Mouse (Mus musculus) liver, embryonic 14.5 days (tissue): ENCODE data around the gene Itpa. TPM values are rescaled to one million over a fixed set of nuclear protein-coding genes. Genes with fewer than 3 reads are reported as not detected.

Experiments
- ATAC-seq: fragments of 200-750 bp; cut with Nextera tagmentation; 2 replicates; pipeline ENCODE4 v1.8.0; 2017; ENCODE audit warnings: moderate number of reproducible peaks, mild to moderate bottlenecking, moderate library complexity; ENCODE audit not compliant: insufficient read depth
- DNase-seq, 3 experiments: peaks; one replicate each; pipeline ENCODE4 v3.0.0-alpha.2; 2012 to 2013; ENCODE audit warnings: low read depth in 3 of 3, low spot score in 3 of 3
- H3K27ac ChIP-seq: fragments of 300-500 bp; sonication (generic); 2 replicates; pipeline ENCODE4 v1.5.1; 2014; ENCODE audit warnings: moderate library complexity, mild to moderate bottlenecking, control low read depth, inconsistent platforms
- H3K27me3 ChIP-seq: fragments of 300-500 bp; sonication (generic); 2 replicates; pipeline ENCODE4 v1.6.1; 2014; ENCODE audit warnings: mild to moderate bottlenecking, low read length, moderate library complexity; ENCODE audit not compliant: control insufficient read depth, insufficient read depth
- H3K36me3 ChIP-seq: fragments of 300-500 bp; sonication (generic); replicated peaks from 2 replicates; pipeline ENCODE4 v1.6.1; 2014; ENCODE audit warnings: low read depth; ENCODE audit not compliant: control insufficient read depth, insufficient read depth
- H3K4me1 ChIP-seq, 2 experiments: fragments of 200-500 bp in 1 of 2; fragments of 300-500 bp in 1 of 2; sonication (generic) in 1 of 2; replicated peaks; 2 replicates each; pipeline ENCODE4 v1.6.1; 2012 to 2014; ENCODE audit warnings: antibody characterized with exemption in 1 of 2, inconsistent platforms in 1 of 2, low read length in 1 of 2; ENCODE audit not compliant: control insufficient read depth in 2 of 2, insufficient read depth in 2 of 2
- H3K4me2 ChIP-seq: fragments of 300-500 bp; sonication (generic); 2 replicates; pipeline ENCODE4 v1.6.1; 2014; ENCODE audit warnings: low read depth, mild to moderate bottlenecking, control low read depth, moderate library complexity
- H3K4me3 ChIP-seq, 2 experiments: fragments of 200-500 bp in 1 of 2; fragments of 300-500 bp in 1 of 2; sonication (generic) in 1 of 2; 2 replicates each; pipeline ENCODE4 v1.5.1; 2012 to 2014; ENCODE audit warnings: low read depth in 2 of 2, low read length in 2 of 2, mild to moderate bottlenecking in 2 of 2, control low read depth in 1 of 2, inconsistent platforms in 1 of 2, moderate library complexity in 1 of 2; ENCODE audit not compliant: insufficient read depth in 1 of 2
- H3K9ac ChIP-seq: fragments of 300-500 bp; sonication (generic); replicated peaks from 2 replicates; pipeline ENCODE4 v1.6.1; 2014; ENCODE audit warnings: mild to moderate bottlenecking, control low read depth, moderate library complexity
- H3K9me3 ChIP-seq: fragments of 300-500 bp; sonication (generic); 2 replicates; pipeline ENCODE4 v1.6.1; 2016; ENCODE audit warnings: low read length, mixed read lengths; ENCODE audit not compliant: control insufficient read depth
- CTCF ChIP-seq: IDR thresholded peaks from 2 replicates; pipeline ENCODE4 v1.5.1; 2016; ENCODE audit warnings: antibody characterized with exemption, low read depth, control low read depth
- EP300 ChIP-seq: IDR thresholded peaks from 2 replicates; pipeline ENCODE4 v1.6.1; 2016; ENCODE audit warnings: antibody characterized with exemption, low read depth
- WGBS: fragments of 180-500 bp; shearing (Covaris S2); extraction: QIAGEN DNeasy Blood & Tissue Kit; methylation state at CpG from one replicate; pipeline ENCODE4 v1.1.7; 2014; ENCODE audit not compliant: insufficient replicate concordance; 5-methylcytosine and 5-hydroxymethylcytosine counted together
- polyA plus RNA-seq, 2 experiments: library from polyadenylated mRNA; depleted of rRNA in 1 of 2; stranded (reverse) in 1 of 2; unstranded in 1 of 2; fragments of >200 nt; fragmentation: Nextera tagmentation in 1 of 2; extraction: Ambion mirVana in 1 of 2; gene quantifications; 2 replicates each; pipeline versions ENCODE4 v1.2.1 to v1.2.3; 2012 to 2014

The Itpa gene
- polyA plus RNA-seq, 2 experiments, result 35.0 to 51.4 TPM

DNA sequence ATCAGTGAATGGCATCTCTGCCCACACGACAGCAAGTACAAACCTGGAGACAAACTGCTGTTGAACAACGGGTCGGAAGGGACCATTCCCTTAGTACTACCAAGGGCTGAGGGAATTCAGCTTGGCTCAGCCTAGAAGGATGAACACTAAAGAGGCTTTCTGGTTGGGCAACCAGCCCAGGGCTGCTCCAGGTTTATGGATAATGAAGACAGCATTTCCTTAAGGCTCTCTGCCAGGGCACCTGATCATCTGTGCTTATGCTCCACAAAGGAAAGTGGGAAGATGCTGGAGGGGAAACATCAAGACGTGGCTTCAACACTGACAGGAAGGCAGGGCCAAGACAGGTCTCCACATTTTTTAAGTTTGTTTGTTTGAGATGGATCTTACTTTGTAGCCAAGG, 57.0 kb downstream of the Itpa start:
- no peaks in the 10 kb centered on the region for H3K27me3 ChIP-seq
- TF ChIP-seq CTCF (no peak), EP300 (no peak)
- DNase-seq (no peak), ATAC-seq (no peak)
- no peaks in the 10 kb centered on the region for H3K4me1 ChIP-seq
- no peak overlapping the region for H3K27ac ChIP-seq
- 65% methylated on average over 4 of the region's 4 CpGs for WGBS
- no peak overlapping the region for H3K9ac ChIP-seq
- no peaks in the 10 kb centered on the region; the same call in 1 of the 2 replicates for H3K36me3 ChIP-seq
- H3K4me2 ChIP-seq, result no peak overlapping the region
- no peak overlapping the region for H3K4me3 ChIP-seq
- H3K9me3 ChIP-seq, result no peaks in the 10 kb centered on the region

DNA sequence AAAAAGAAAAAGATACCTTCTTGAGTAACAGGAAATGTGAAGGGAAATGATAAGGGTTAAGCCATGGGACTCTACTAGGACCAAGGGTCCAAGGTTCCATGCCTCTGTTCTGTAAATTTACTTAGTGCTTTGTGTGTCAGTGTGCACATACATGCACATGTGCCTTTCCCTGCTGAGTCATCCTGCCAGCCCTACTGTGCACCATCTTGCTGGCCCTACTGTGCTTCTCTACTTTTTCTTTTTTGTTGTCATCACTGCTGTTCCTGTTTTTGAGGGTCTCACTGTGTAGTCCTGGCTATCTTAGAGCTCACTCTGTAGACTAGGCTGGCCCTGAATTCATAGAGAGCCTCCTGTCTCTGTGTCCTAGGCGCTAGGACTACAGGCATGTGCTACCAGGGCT, 60.3 kb downstream of the Itpa start:
- ATAC-seq (no peak), DNase-seq (no peak)
- no peak overlapping the region for H3K9ac ChIP-seq
- H3K4me2 ChIP-seq, result no peak overlapping the region
- H3K4me1 ChIP-seq, result no peaks in the 10 kb centered on the region
- H3K4me3 ChIP-seq, result no peak overlapping the region
- H3K27ac ChIP-seq, result no peak overlapping the region
- WGBS, result 73% methylated on average over 1 of the region's 1 CpGs
- peaks cover 3% of the 10 kb centered on the region; the same call in 1 of the 2 replicates for H3K36me3 ChIP-seq
- TF ChIP-seq EP300 (no peak), CTCF (no peak)
- no peaks in the 10 kb centered on the region for H3K27me3 ChIP-seq
- H3K9me3 ChIP-seq, result no peaks in the 10 kb centered on the region

DNA sequence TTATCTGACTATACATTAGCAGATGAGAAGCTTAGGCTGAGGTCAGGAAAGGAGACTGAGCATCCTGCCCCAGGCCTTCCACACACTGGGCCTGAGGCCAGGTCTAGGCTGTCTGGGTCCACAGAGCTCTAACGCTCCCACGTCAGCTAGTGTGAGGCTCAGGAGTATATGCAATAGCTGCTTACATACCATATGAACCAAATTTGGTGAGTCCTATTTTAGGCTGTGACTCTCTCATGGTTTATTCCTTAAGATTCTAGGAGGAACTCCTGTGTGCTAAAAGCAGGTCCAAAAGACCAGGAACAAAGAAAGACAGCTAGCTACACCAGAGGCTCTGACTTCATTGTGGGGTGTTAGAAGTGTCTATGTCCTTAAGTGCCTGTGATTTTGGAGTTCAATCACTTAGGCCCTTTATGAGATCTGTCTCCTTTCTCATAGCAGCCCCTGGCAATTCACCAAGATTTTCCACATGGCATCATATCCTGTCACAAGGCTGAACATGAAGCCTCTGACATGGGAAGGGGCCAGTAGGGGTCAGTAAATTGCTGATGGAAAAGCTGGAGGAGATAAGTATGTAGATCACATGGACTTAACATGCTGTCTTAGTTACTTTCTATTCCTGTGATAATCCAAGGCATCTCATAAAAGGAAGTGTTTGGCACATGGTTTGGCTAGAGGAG, 61.6 kb downstream of the Itpa start:
- H3K4me3 ChIP-seq, result no peak overlapping the region
- H3K9me3 ChIP-seq, result no peaks in the 10 kb centered on the region
- no peak for DNase-seq
- no peak overlapping the region for H3K4me2 ChIP-seq
- no peak overlapping the region for H3K9ac ChIP-seq
- TF ChIP-seq CTCF (no peak), EP300 (no peak)
- H3K36me3 ChIP-seq, result peaks cover 3% of the 10 kb centered on the region; the same call in 1 of the 2 replicates
- H3K27me3 ChIP-seq, result no peaks in the 10 kb centered on the region
- H3K4me1 ChIP-seq, result no peaks in the 10 kb centered on the region
- ATAC-seq, result no peak
- 80% methylated on average over 2 of the region's 2 CpGs for WGBS
- H3K27ac ChIP-seq, result no peak overlapping the region

GRCm38 (mm10) chr2:130730746-130731145, 63.3 kb downstream of the Itpa start:
- ATAC-seq, result no peak
- H3K36me3 ChIP-seq, result peaks cover 3% of the 10 kb centered on the region; the same call in 1 of the 2 replicates

More at GRCm38 (mm10) chr2:130730746-130731145, 63.3 kb downstream of the Itpa start:
- Histone ChIP-seq H3K27me3 (no peaks in the 10 kb centered on the region), H3K9me3 (no peaks in the 10 kb centered on the region), H3K4me3 (no peak overlapping the region), H3K4me2 (no peak overlapping the region), H3K4me1 (no peaks in the 10 kb centered on the region), H3K9ac (no peak overlapping the region), H3K27ac (no peak overlapping the region)
- 65% methylated on average over 9 of the region's 9 CpGs for WGBS
- TF ChIP-seq CTCF (no peak), EP300 (no peak)
- peak in 1 of 3 experiments; percentile 14 for DNase-seq

Other genes with a start within 250 kb of the Itpa start
- 34.1 and 38.3 TPM in 2 replicates for gene Vps16, start 243.3 kb upstream of the Itpa start, polyA plus RNA-seq (2012; rRNA removed)
- gene Vps16, start 243.3 kb upstream of the Itpa start, polyA plus RNA-seq (2014; fragmentation: Nextera tagmentation; extraction: Ambion mirVana), result 26.8 and 31.3 TPM in 2 replicates
- 5.6 and 6.7 TPM in 2 replicates for gene Pced1a, start 242.9 kb upstream of the Itpa start, polyA plus RNA-seq (2012; rRNA removed)
- 2.1 and 3.3 TPM in 2 replicates for gene Pced1a, start 242.9 kb upstream of the Itpa start, polyA plus RNA-seq (2014; fragmentation: Nextera tagmentation; extraction: Ambion mirVana)
- gene Ptpra, start 217.3 kb upstream of the Itpa start, polyA plus RNA-seq (2012; rRNA removed), result 14.6 and 19.3 TPM in 2 replicates
- gene Ptpra, start 217.3 kb upstream of the Itpa start, polyA plus RNA-seq (2014; fragmentation: Nextera tagmentation; extraction: Ambion mirVana), result 29.6 and 33.6 TPM in 2 replicates
- gene Mrps26, start 103.9 kb upstream of the Itpa start, polyA plus RNA-seq (2012; rRNA removed), result 22.9 and 24.8 TPM in 2 replicates
- 48.3 and 48.4 TPM in 2 replicates for gene Mrps26, start 103.9 kb upstream of the Itpa start, polyA plus RNA-seq (2014; fragmentation: Nextera tagmentation; extraction: Ambion mirVana)
- gene Oxt, start 91.4 kb upstream of the Itpa start, polyA plus RNA-seq (2012; rRNA removed), result not detected in 2 replicates
- not detected in 2 replicates for gene Oxt, start 91.4 kb upstream of the Itpa start, polyA plus RNA-seq (2014; fragmentation: Nextera tagmentation; extraction: Ambion mirVana)
- gene Avp, start 85.1 kb upstream of the Itpa start, polyA plus RNA-seq (2012; rRNA removed), result not detected in 2 replicates
- gene Avp, start 85.1 kb upstream of the Itpa start, polyA plus RNA-seq (2014; fragmentation: Nextera tagmentation; extraction: Ambion mirVana), result not detected in 2 replicates
- 2.8 and 3.6 TPM in 2 replicates for gene Fastkd5, start 37.6 kb upstream of the Itpa start, polyA plus RNA-seq (2012; rRNA removed)
- gene Fastkd5, start 37.6 kb upstream of the Itpa start, polyA plus RNA-seq (2014; fragmentation: Nextera tagmentation; extraction: Ambion mirVana), result 11.1 and 11.9 TPM in 2 replicates
- gene Ubox5, start 37.6 kb upstream of the Itpa start, polyA plus RNA-seq (2012; rRNA removed), result 3.3 and 3.4 TPM in 2 replicates
- gene Ubox5, start 37.6 kb upstream of the Itpa start, polyA plus RNA-seq (2014; fragmentation: Nextera tagmentation; extraction: Ambion mirVana), result 5.4 and 6.3 TPM in 2 replicates
- 2.1 and 2.7 TPM in 2 replicates for gene Lzts3, start 24.8 kb upstream of the Itpa start, polyA plus RNA-seq (2012; rRNA removed)
- gene Lzts3, start 24.8 kb upstream of the Itpa start, polyA plus RNA-seq (2014; fragmentation: Nextera tagmentation; extraction: Ambion mirVana), result 0.27 and 0.42 TPM in 2 replicates
- 12.8 and 27.9 TPM in 2 replicates for gene Ddrgk1, start 3.0 kb upstream of the Itpa start, polyA plus RNA-seq (2012; rRNA removed)
- 34.6 and 35.4 TPM in 2 replicates for gene Ddrgk1, start 3.0 kb upstream of the Itpa start, polyA plus RNA-seq (2014; fragmentation: Nextera tagmentation; extraction: Ambion mirVana)
- gene Slc4a11, start 29.9 kb downstream of the Itpa start, polyA plus RNA-seq (2012; rRNA removed), result 0.09 and 0.12 TPM in 2 replicates
- 0.14 TPM in 1 of 2 replicates, not detected in the other for gene Slc4a11, start 29.9 kb downstream of the Itpa start, polyA plus RNA-seq (2014; fragmentation: Nextera tagmentation; extraction: Ambion mirVana)
- gene 4930402H24Rik, start 238.8 kb downstream of the Itpa start, polyA plus RNA-seq (2012; rRNA removed), result 3.9 and 4.4 TPM in 2 replicates
- gene 4930402H24Rik, start 238.8 kb downstream of the Itpa start, polyA plus RNA-seq (2014; fragmentation: Nextera tagmentation; extraction: Ambion mirVana), result 6.9 and 8.6 TPM in 2 replicates
- gene Atrn, start 238.9 kb downstream of the Itpa start, polyA plus RNA-seq (2012; rRNA removed), result 3.1 and 3.2 TPM in 2 replicates
- gene Atrn, start 238.9 kb downstream of the Itpa start, polyA plus RNA-seq (2014; fragmentation: Nextera tagmentation; extraction: Ambion mirVana), result 2.4 and 2.5 TPM in 2 replicates